Mouse (Mus musculus) embryonic fibroblast, embryonic 13.5 days (primary cell): Measurements from ENCODE around the gene Zfp341.

Source experiments
- CTCF ChIP-seq: IDR thresholded peaks from 2 replicates; pipeline ENCODE4 v1.5.1; 2011; ENCODE audit warnings: mild to moderate bottlenecking, control low read depth, low read length, moderate library complexity, borderline replicate concordance; ENCODE audit not compliant: insufficient read depth
- POLR2A ChIP-seq: IDR thresholded peaks from 2 replicates; pipeline ENCODE4 v1.6.1; 2011; ENCODE audit warnings: low read depth, mild to moderate bottlenecking, control low read depth, low read length, moderate library complexity

GRCm38 (mm10) chr2:154670741-154671140 is 57.6 kb downstream of the Zfp341 start:
- TF ChIP-seq CTCF (no peak), POLR2A (no peak)
